Mouse (Mus musculus) limb, embryonic 10.5 days (tissue): ENCODE measurements around the gene Mgmt. TPM values are rescaled to one million over a fixed set of nuclear protein-coding genes. Genes with fewer than 3 reads are reported as not detected.

Experiments used
- DNase-seq: peaks from one replicate; pipeline ENCODE4 v3.0.0-alpha.2; 2017; ENCODE audit warnings: low spot score
- H3K27ac ChIP-seq: fragments of 300-500 bp; sonication (generic); 2 replicates; pipeline ENCODE4 v1.5.1; 2016; ENCODE audit warnings: mild to moderate bottlenecking
- H3K27me3 ChIP-seq: fragments of 300-500 bp; sonication (generic); 2 replicates; pipeline ENCODE4 v1.6.1; 2016; ENCODE audit warnings: low read depth, mild to moderate bottlenecking; ENCODE audit not compliant: poor library complexity, severe bottlenecking
- H3K36me3 ChIP-seq: fragments of 300-500 bp; sonication (generic); 2 replicates; pipeline ENCODE4 v1.6.1; 2016; ENCODE audit warnings: mild to moderate bottlenecking, moderate library complexity
- H3K4me1 ChIP-seq: fragments of 300-500 bp; sonication (generic); 2 replicates; pipeline ENCODE4 v1.6.1; 2016
- H3K4me3 ChIP-seq: fragments of 300-500 bp; sonication (generic); 2 replicates; pipeline ENCODE4 v1.5.1; 2016; ENCODE audit warnings: mild to moderate bottlenecking, moderate library complexity
- H3K9me3 ChIP-seq: fragments of 300-500 bp; sonication (generic); replicated peaks from 2 replicates; pipeline ENCODE4 v1.6.1; 2016; ENCODE audit warnings: mild to moderate bottlenecking
- WGBS: fragments of 180-500 bp; shearing (Covaris S2); methylation state at CpG from one replicate; pipeline ENCODE4 v1.1.7; 2016; 5-methylcytosine and 5-hydroxymethylcytosine counted together
- polyA plus RNA-seq: library from polyadenylated mRNA; unstranded; fragments of >200 nt; fragmentation: Nextera tagmentation; extraction: Ambion mirVana; gene quantifications from 2 replicates; pipeline ENCODE4 v1.2.1, GENCODE M21; 2016

Gene Mgmt
- polyA plus RNA-seq, 1 experiment from 2014 or later: 4.2 TPM

- H3K4me3 ChIP-seq: no peak overlapping the region
- H3K36me3 ChIP-seq: no peaks in the 10 kb centered on the region
- H3K4me1 ChIP-seq: no peaks in the 10 kb centered on the region
- peaks cover 29% of the 10 kb centered on the region; the same call in 1 of the 2 replicates for H3K27me3 ChIP-seq
- 89% methylated on average over 3 of the region's 3 CpGs for WGBS
- H3K27ac ChIP-seq: no peak overlapping the region
- H3K9me3 ChIP-seq: no peaks in the 10 kb centered on the region
- DNase-seq: no peak
These were observed 205.4 kb downstream of the Mgmt start for GRCm38 (mm10) chr7:137099766-137100165.

GRCm38 (mm10) chr7:137102606-137103195 is 208.3 kb downstream of the Mgmt start:
- Histone ChIP-seq H3K27me3 (peaks cover 29% of the 10 kb centered on the region; the same call in 1 of the 2 replicates), H3K4me3 (no peak overlapping the region), H3K4me1 (no peaks in the 10 kb centered on the region), H3K36me3 (no peaks in the 10 kb centered on the region), H3K27ac (no peak overlapping the region), H3K9me3 (no peaks in the 10 kb centered on the region)
- 89% methylated on average over 10 of the region's 10 CpGs for WGBS
- DNase-seq: no peak

- no peak for DNase-seq
- H3K27ac ChIP-seq: no peak overlapping the region
- H3K4me1 ChIP-seq: no peaks in the 10 kb centered on the region
- H3K9me3 ChIP-seq: peaks cover 3% of the 10 kb centered on the region; the same call in 1 of the 2 replicates
- WGBS: 96% methylated on average over 4 of the region's 4 CpGs
- H3K27me3 ChIP-seq: 0 out of 2 replicates have a peak, but pooled peaks cover 1% of the 10 kb centered on the region
- 0 out of 2 replicates have a peak, but pooled peaks cover 3% of the 10 kb centered on the region for H3K36me3 ChIP-seq
- no peak overlapping the region for H3K4me3 ChIP-seq
These were observed 217.7 kb downstream of the Mgmt start for GRCm38 (mm10) chr7:137112101-137112500.

GRCm38 (mm10) chr7:137116246-137116645 is 221.8 kb downstream of the Mgmt start:
- peaks cover 3% of the 10 kb centered on the region; the same call in 1 of the 2 replicates for H3K9me3 ChIP-seq
- H3K27ac ChIP-seq: no peak overlapping the region
- no peak for DNase-seq
- H3K4me3 ChIP-seq: no peak overlapping the region
- H3K4me1 ChIP-seq: peaks cover 8% of the 10 kb centered on the region
- 0 out of 2 replicates have a peak, but pooled peaks cover 3% of the 10 kb centered on the region for H3K36me3 ChIP-seq
- WGBS: 92% methylated on average over 4 of the region's 4 CpGs
- H3K27me3 ChIP-seq: peaks cover 34% of the 10 kb centered on the region

GRCm38 (mm10) chr7:137121243-137121858 is 226.9 kb downstream of the Mgmt start:
- DNase-seq: no peak
- peaks cover 13% of the 10 kb centered on the region for H3K4me1 ChIP-seq
- no peaks in the 10 kb centered on the region for H3K36me3 ChIP-seq
- H3K27me3 ChIP-seq: peaks cover 74% of the 10 kb centered on the region
- H3K27ac ChIP-seq: 0 out of 2 replicates have a peak overlapping the region, but pooled peaks have one; percentile 40
- WGBS: 87% methylated on average over 16 of the region's 16 CpGs
- no peak overlapping the region for H3K4me3 ChIP-seq
- no peaks in the 10 kb centered on the region for H3K9me3 ChIP-seq

DNA sequence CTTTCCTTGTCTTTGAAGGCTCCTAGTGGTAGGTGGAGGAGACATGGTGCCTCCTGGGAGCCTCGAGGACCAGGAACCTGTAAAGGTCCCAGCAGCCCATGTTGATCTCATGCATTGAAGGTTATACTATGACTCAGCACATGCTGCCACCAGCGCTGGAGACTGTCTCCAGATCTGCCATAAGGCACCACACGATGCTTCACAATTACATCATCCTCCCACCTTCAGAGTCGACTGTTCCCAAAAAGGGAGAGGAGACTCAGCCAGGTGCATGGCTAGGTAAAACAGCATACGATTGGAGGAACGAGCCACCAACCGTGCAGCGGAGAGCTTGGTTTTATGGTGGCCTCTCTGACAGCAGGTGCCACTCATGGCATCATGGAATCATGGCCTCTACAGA is 234.3 kb downstream of the Mgmt start:
- 91% methylated on average over 8 of the region's 8 CpGs for WGBS
- DNase-seq: no peak

GRCm38 (mm10) chr7:137130211-137130610 is 235.8 kb downstream of the Mgmt start:
- WGBS: 81% methylated on average over 10 of the region's 10 CpGs
- H3K4me1 ChIP-seq: peaks cover 38% of the 10 kb centered on the region
- DNase-seq: no peak
- no peak overlapping the region for H3K4me3 ChIP-seq
- no peaks in the 10 kb centered on the region for H3K36me3 ChIP-seq
- H3K27me3 ChIP-seq: peaks cover 87% of the 10 kb centered on the region
- H3K27ac ChIP-seq: 0 out of 2 replicates have a peak overlapping the region, but pooled peaks have one; percentile 7
- no peaks in the 10 kb centered on the region for H3K9me3 ChIP-seq

More for the DNA sequence above, 234.3 kb downstream of the Mgmt start:
- Histone ChIP-seq H3K27ac (no peak overlapping the region), H3K4me1 (peaks cover 38% of the 10 kb centered on the region), H3K27me3 (peaks cover 78% of the 10 kb centered on the region), H3K4me3 (no peak overlapping the region), H3K9me3 (no peaks in the 10 kb centered on the region), H3K36me3 (no peaks in the 10 kb centered on the region)

DNA sequence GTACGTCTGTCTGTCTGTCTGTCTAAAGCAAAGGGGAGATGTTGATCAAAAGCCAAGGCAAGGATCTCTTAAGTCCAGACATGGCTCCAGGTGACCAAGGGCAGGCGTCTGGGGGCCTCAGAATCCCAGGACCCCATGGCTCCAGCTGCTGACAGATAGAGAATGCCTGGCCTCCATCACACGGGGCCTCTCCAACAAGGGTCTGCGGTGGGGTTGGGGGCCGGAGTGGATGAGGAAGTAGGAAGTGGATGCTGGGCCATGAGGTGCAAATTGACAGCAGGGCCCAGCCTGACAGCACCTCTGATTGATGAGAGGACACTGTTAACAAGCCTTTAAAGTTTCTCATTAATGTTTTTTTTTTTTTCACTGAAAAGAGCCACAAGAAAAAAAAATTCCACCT is 237.5 kb downstream of the Mgmt start:
- peak; percentile 78 for DNase-seq
- no peaks in the 10 kb centered on the region for H3K9me3 ChIP-seq
- H3K27ac ChIP-seq: no peak overlapping the region
- 22% methylated on average over 5 of the region's 5 CpGs for WGBS
- H3K36me3 ChIP-seq: no peaks in the 10 kb centered on the region
- H3K27me3 ChIP-seq: peaks cover 86% of the 10 kb centered on the region
- no peak overlapping the region for H3K4me3 ChIP-seq
- peaks cover 38% of the 10 kb centered on the region for H3K4me1 ChIP-seq

GRCm38 (mm10) chr7:137138101-137138500 is 243.7 kb downstream of the Mgmt start:
- DNase-seq: no peak
- peak overlapping the region; percentile 53; the same call in 1 of the 2 replicates for H3K27ac ChIP-seq
- WGBS: 56% methylated on average over 5 of the region's 5 CpGs

DNA sequence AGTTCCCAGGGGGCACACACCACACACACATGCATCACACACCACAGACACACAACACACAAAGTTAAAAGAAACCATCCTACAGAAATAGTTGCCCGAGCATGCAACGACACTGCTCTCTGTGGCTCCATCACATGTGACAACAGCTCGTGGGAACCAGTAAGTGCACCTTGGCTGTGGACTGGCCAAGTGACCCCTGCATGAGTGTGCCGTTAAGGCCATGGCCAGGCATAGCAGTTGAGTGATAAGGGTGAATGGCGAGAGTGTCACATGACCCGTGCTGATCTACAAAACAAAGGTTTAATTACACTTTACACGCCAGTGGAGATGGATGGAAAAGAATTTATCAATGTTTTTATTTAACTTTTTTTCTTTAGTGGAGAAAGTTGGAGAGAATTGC is 245.9 kb downstream of the Mgmt start:
- no peaks in the 10 kb centered on the region for H3K36me3 ChIP-seq
- no peak for DNase-seq

More at GRCm38 (mm10) chr7:137138101-137138500, 243.7 kb downstream of the Mgmt start:
- peaks cover 26% of the 10 kb centered on the region for H3K4me1 ChIP-seq
- H3K4me3 ChIP-seq: no peak overlapping the region
- H3K36me3 ChIP-seq: no peaks in the 10 kb centered on the region
- peaks cover 67% of the 10 kb centered on the region for H3K27me3 ChIP-seq
- no peaks in the 10 kb centered on the region; the same call in 1 of the 2 replicates for H3K9me3 ChIP-seq

GRCm38 (mm10) chr7:137141386-137141785 is 247.0 kb downstream of the Mgmt start:
- Histone ChIP-seq H3K27ac (no peak overlapping the region), H3K9me3 (no peaks in the 10 kb centered on the region; the same call in 1 of the 2 replicates), H3K36me3 (no peaks in the 10 kb centered on the region), H3K4me3 (no peak overlapping the region), H3K4me1 (peaks cover 49% of the 10 kb centered on the region), H3K27me3 (peaks cover 46% of the 10 kb centered on the region)
- DNase-seq: no peak
- WGBS: 56% methylated on average over 3 of the region's 3 CpGs

More for the DNA sequence above, 245.9 kb downstream of the Mgmt start:
- no peak overlapping the region for H3K4me3 ChIP-seq
- no peaks in the 10 kb centered on the region; the same call in 1 of the 2 replicates for H3K9me3 ChIP-seq
- peaks cover 56% of the 10 kb centered on the region for H3K27me3 ChIP-seq
- peaks cover 42% of the 10 kb centered on the region for H3K4me1 ChIP-seq
- no peak overlapping the region for H3K27ac ChIP-seq
- 83% methylated on average over 7 of the region's 7 CpGs for WGBS

DNA sequence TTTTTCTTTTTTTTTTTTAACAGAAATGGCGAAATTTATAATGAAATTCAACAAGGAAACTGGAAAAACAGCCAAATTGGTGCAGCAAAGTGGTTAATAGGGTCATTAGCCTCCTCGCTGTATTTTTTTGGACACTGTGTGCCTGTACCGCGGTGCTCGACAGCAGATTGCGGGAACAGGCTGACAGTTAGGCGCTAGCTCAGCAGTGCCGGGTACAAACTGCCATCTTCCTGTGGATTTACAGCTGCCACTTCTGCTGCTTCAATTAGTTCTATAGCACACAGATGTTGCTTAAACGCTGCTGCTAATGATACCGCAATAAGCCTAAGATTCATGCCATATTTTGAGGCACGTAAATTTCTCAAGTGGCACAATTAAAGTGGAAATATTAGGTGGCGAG is 252.7 kb downstream of the Mgmt start:
- WGBS: 37% methylated on average over 12 of the region's 12 CpGs
- Histone ChIP-seq H3K36me3 (no peaks in the 10 kb centered on the region), H3K4me3 (no peak overlapping the region), H3K9me3 (no peaks in the 10 kb centered on the region; the same call in 1 of the 2 replicates), H3K4me1 (peaks cover 62% of the 10 kb centered on the region), H3K27ac (no peak overlapping the region), H3K27me3 (peaks cover 40% of the 10 kb centered on the region; the same call in 1 of the 2 replicates)
- peak; percentile 57 for DNase-seq

DNA sequence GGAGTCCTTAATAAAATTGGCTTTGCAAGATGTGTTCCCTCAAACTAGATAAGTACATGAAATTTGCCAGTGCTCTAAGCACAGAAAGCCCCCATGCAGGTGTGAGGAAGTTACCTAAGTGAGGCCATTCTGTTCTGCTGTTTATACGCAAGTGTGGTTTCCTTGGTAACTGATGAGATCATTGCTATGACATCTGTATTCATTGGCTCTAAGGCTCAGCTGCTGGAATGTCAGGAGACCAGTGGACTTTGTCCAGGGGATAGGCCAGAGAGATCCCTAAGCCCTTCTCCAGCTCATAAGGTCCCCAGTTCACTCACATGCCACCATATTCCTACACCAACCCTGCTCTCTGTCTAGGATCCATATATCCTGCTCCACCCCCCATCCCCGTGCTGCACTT is 257.4 kb downstream of the Mgmt start:
- H3K9me3 ChIP-seq: no peaks in the 10 kb centered on the region
- no peak overlapping the region for H3K27ac ChIP-seq
- H3K36me3 ChIP-seq: no peaks in the 10 kb centered on the region
- no peak for DNase-seq
- H3K27me3 ChIP-seq: peaks cover 38% of the 10 kb centered on the region; the same call in 1 of the 2 replicates
- peaks cover 30% of the 10 kb centered on the region for H3K4me1 ChIP-seq
- no peak overlapping the region for H3K4me3 ChIP-seq
- 90% methylated on average over 2 of the region's 2 CpGs for WGBS
